ENCODE assay signal across 17 mouse cellular contexts in genomic region chr1:136536947-136537346, GRCm38 (mm10).
DNase-seq lines count a peak whose midpoint lies in the region; ATAC-seq and TF ChIP-seq lines count a peak whose summit lies in the region.
"Had no signal": no experiment of that assay in that cellular context is flagged by ENCODE, and none has a peak within 500 bp of the region (broad histone marks: within the 10 kb centered on the region; RNA-seq: fewer than 3 reads in every experiment).

No protein-coding gene starts in this region.

- no peak overlapping the region for H3K27ac ChIP-seq in kidney, postnatal 0 days
- no peak overlapping the region for H3K27ac ChIP-seq in kidney, embryonic 15.5 days
- H3K27ac ChIP-seq: hindbrain, embryonic 13.5 days; midbrain, embryonic 15.5 days had no signal

- H3K9me3 ChIP-seq in kidney, postnatal 0 days (replicated peaks; ENCODE audit: low read length) = no peaks in the 10 kb centered on the region
- H3K9me3 ChIP-seq in kidney, embryonic 15.5 days (replicated peaks) = no peaks in the 10 kb centered on the region
- peaks cover 5% of the 10 kb centered on the region for H3K9me3 ChIP-seq in E14TG2a.4 (ENCODE audit: low read length)
- H3K9me3 ChIP-seq: midbrain, embryonic 15.5 days had no signal

- no peak overlapping the region for H3K4me2 ChIP-seq in kidney, postnatal 0 days (ENCODE audit: low read length)
- no peak overlapping the region for H3K4me2 ChIP-seq in kidney, embryonic 15.5 days
- H3K4me2 ChIP-seq: hindbrain, embryonic 13.5 days; midbrain, embryonic 15.5 days had no signal

- DNase-seq in kidney, postnatal 0 days (ENCODE audit: low spot score) = no peak
- DNase-seq in A20 (ENCODE audit: low read depth, low spot score) (peak; percentile 35), ZHBTc4 (ENCODE audit: low read depth, low spot score) (peak; percentile 65)
- no peak for DNase-seq in frontal cortex, postnatal 14 days (ENCODE audit: low spot score in 2 of 2)
- no peak for DNase-seq in left cerebral cortex, postnatal 4 days
- DNase-seq: adrenal gland, adult 8-10 months; cerebellum, adult 18-20 months; kidney, adult 11 months; kidney, postnatal 25 days had no signal

- H3K4me3 ChIP-seq in kidney, postnatal 0 days (replicated peaks; ENCODE audit: low read depth, low read length) = no peak overlapping the region
- no peak overlapping the region for H3K4me3 ChIP-seq in kidney, embryonic 15.5 days (replicated peaks)
- no peak overlapping the region for H3K4me3 ChIP-seq in E14TG2a.4 (replicated peaks; ENCODE audit: low read length)
- H3K4me3 ChIP-seq: erythroblast, embryonic 14.5 days; hindbrain, embryonic 13.5 days; megakaryocyte, embryonic 14.5 days; midbrain, embryonic 15.5 days had no signal

- no peak overlapping the region for H3K9ac ChIP-seq in kidney, postnatal 0 days (ENCODE audit: low read depth, low read length)
- no peak overlapping the region for H3K9ac ChIP-seq in kidney, embryonic 15.5 days
- H3K9ac ChIP-seq: hindbrain, embryonic 13.5 days; midbrain, embryonic 15.5 days had no signal

- no peaks in the 10 kb centered on the region for H3K36me3 ChIP-seq in kidney, postnatal 0 days (ENCODE audit: insufficient read depth, low read length)
- H3K36me3 ChIP-seq in kidney, embryonic 15.5 days = no peaks in the 10 kb centered on the region
- no peaks in the 10 kb centered on the region for H3K36me3 ChIP-seq in E14TG2a.4 (ENCODE audit: insufficient read depth, low read length)
- H3K36me3 ChIP-seq: hindbrain, embryonic 13.5 days; midbrain, embryonic 15.5 days had no signal

- H3K27me3 ChIP-seq in kidney, postnatal 0 days (ENCODE audit: insufficient read depth, low read length) = no peaks in the 10 kb centered on the region
- H3K27me3 ChIP-seq in kidney, embryonic 15.5 days = no peaks in the 10 kb centered on the region
- no peaks in the 10 kb centered on the region for H3K27me3 ChIP-seq in E14TG2a.4 (ENCODE audit: insufficient read depth, low read length)
- H3K27me3 ChIP-seq: CH12.LX; hindbrain, embryonic 13.5 days; midbrain, embryonic 15.5 days had no signal

- TF ChIP-seq CTCF in kidney, postnatal 0 days (IDR thresholded peaks at IDR 0.05; ENCODE audit: low read depth) = peak; percentile 18; the same call in 1 of the 2 replicates
- peak; percentile 73 for TF ChIP-seq CTCF in E14TG2a.4 (conservative IDR thresholded peaks at IDR 0.05; ENCODE audit: low read length)

- H3K4me1 ChIP-seq in kidney, postnatal 0 days (replicated peaks; ENCODE audit: insufficient read depth, low read length) = no peaks in the 10 kb centered on the region
- H3K4me1 ChIP-seq in kidney, embryonic 15.5 days = peaks cover 18% of the 10 kb centered on the region
- H3K4me1 ChIP-seq in E14TG2a.4 (replicated peaks; ENCODE audit: low read depth, low read length) = peaks cover 45% of the 10 kb centered on the region
- H3K4me1 ChIP-seq: midbrain, embryonic 15.5 days had no signal

- 84% methylated on average over 6 of the region's 6 CpGs for WGBS in kidney, postnatal 0 days
- WGBS in kidney, embryonic 15.5 days = 84% methylated on average over 6 of the region's 6 CpGs

- no peak for ATAC-seq in kidney, postnatal 0 days (replicated peaks; ENCODE audit: low FRiP score, low read depth)
- no peak for ATAC-seq in kidney, embryonic 15.5 days (replicated peaks; ENCODE audit: low FRiP score)
- ATAC-seq: forebrain, embryonic 14.5 days; midbrain, embryonic 15.5 days had no signal

- intact Hi-C loops in left cerebral cortex, postnatal 4 days (cut with DNase I) = no loop called here

Comparison
In these comparisons a context has a peak if more than half of its experiments do, and no peak if none do; other contexts are left out.
1. DNase-seq: peak in A20 (single experiment) and ZHBTc4 (single experiment); none in kidney, postnatal 0 days (single experiment), frontal cortex, postnatal 14 days (0 of 2) and left cerebral cortex, postnatal 4 days (single experiment).